Mouse (Mus musculus) liver, postnatal 0 days (tissue): ENCODE measurements around the gene Camk2n1. TPM values are rescaled to one million over a fixed set of nuclear protein-coding genes. Genes with fewer than 3 reads are reported as not detected.
A peak's percentile ranks its signal among the peaks of the same experiment; 100 is the strongest.

Source experiments
- ATAC-seq: fragments of 200-750 bp; cut with Nextera tagmentation; 2 replicates; pipeline ENCODE4 v1.8.0; 2017; ENCODE audit warnings: mild to moderate bottlenecking, moderate library complexity
- DNase-seq: peaks from one replicate; pipeline ENCODE4 v3.0.0-alpha.2; 2016
- H3K27ac ChIP-seq: fragments of 300-500 bp; sonication (generic); 2 replicates; pipeline ENCODE4 v1.5.1; 2014; ENCODE audit warnings: antibody characterized with exemption, moderate library complexity, mild to moderate bottlenecking, low read depth
- H3K27me3 ChIP-seq: fragments of 300-500 bp; sonication (generic); 2 replicates; pipeline ENCODE4 v1.6.1; 2014; ENCODE audit warnings: low read length, control low read depth, mixed read lengths; ENCODE audit not compliant: insufficient read depth
- H3K36me3 ChIP-seq: fragments of 300-500 bp; sonication (generic); replicated peaks from 2 replicates; pipeline ENCODE4 v1.6.1; 2014; ENCODE audit warnings: mild to moderate bottlenecking, control low read depth, low read length, moderate library complexity, mixed read lengths; ENCODE audit not compliant: insufficient read depth
- H3K4me1 ChIP-seq: fragments of 300-500 bp; sonication (generic); 2 replicates; pipeline ENCODE4 v1.6.1; 2014; ENCODE audit warnings: antibody characterized with exemption, mild to moderate bottlenecking, control low read depth; ENCODE audit not compliant: insufficient read depth
- H3K4me2 ChIP-seq: fragments of 300-500 bp; sonication (generic); 2 replicates; pipeline ENCODE4 v1.6.1; 2014; ENCODE audit warnings: low read depth, mild to moderate bottlenecking, low read length, moderate library complexity, mixed read lengths
- H3K4me3 ChIP-seq: fragments of 300-500 bp; sonication (generic); 2 replicates; pipeline ENCODE4 v1.5.1; 2014; ENCODE audit warnings: low read depth, low read length
- H3K9ac ChIP-seq: fragments of 300-500 bp; sonication (generic); replicated peaks from 2 replicates; pipeline ENCODE4 v1.6.1; 2014; ENCODE audit warnings: mild to moderate bottlenecking, moderate library complexity
- H3K9me3 ChIP-seq: fragments of 300-500 bp; sonication (generic); 2 replicates; pipeline ENCODE4 v1.6.1; 2016; ENCODE audit warnings: mild to moderate bottlenecking, control low read depth, low read length, mixed read lengths
- CTCF ChIP-seq: sonication (generic); IDR thresholded peaks from 2 replicates; pipeline ENCODE4 v1.5.1; 2016; ENCODE audit warnings: antibody characterized with exemption, low read depth
- EP300 ChIP-seq: IDR thresholded peaks from 2 replicates; pipeline ENCODE4 v1.6.1; 2016; ENCODE audit warnings: antibody characterized with exemption, low read depth, mild to moderate bottlenecking
- WGBS: fragments of 180-500 bp; shearing (Covaris S2); extraction: QIAGEN DNeasy Blood & Tissue Kit; methylation state at CpG from one replicate; pipeline ENCODE4 v1.1.7; 2014; ENCODE audit not compliant: insufficient replicate concordance; 5-methylcytosine and 5-hydroxymethylcytosine counted together
- polyA plus RNA-seq: library from polyadenylated mRNA; unstranded; fragments of >200 nt; fragmentation: Nextera tagmentation; extraction: Ambion mirVana; gene quantifications from 2 replicates; pipeline ENCODE4 v1.2.1, GENCODE M21; 2015

The Camk2n1 gene
- polyA plus RNA-seq, 1 experiment from 2014 or later: 5.5 TPM

GRCm38 (mm10) chr4:138501048-138501447 is 46.9 kb downstream of the Camk2n1 start:
- no peak for TF ChIP-seq EP300
- no peak for TF ChIP-seq CTCF
- Histone ChIP-seq H3K9ac (no peak overlapping the region), H3K4me3 (no peak overlapping the region), H3K4me2 (no peak overlapping the region), H3K4me1 (no peaks in the 10 kb centered on the region), H3K36me3 (no peaks in the 10 kb centered on the region), H3K27ac (no peak overlapping the region), H3K9me3 (no peaks in the 10 kb centered on the region), H3K27me3 (peaks cover 16% of the 10 kb centered on the region; the same call in 1 of the 2 replicates)
- no peak for ATAC-seq
- no peak for DNase-seq
- 57% methylated on average over 5 of the region's 5 CpGs for WGBS

GRCm38 (mm10) chr4:138504632-138505101 is 50.6 kb downstream of the Camk2n1 start:
- no peak overlapping the region for H3K9ac ChIP-seq
- H3K4me1 ChIP-seq: no peaks in the 10 kb centered on the region
- H3K27ac ChIP-seq: no peak overlapping the region
- TF ChIP-seq CTCF: no peak
- TF ChIP-seq EP300: no peak
- H3K4me2 ChIP-seq: no peak overlapping the region
- no peaks in the 10 kb centered on the region for H3K9me3 ChIP-seq
- H3K27me3 ChIP-seq: peaks cover 18% of the 10 kb centered on the region; the same call in 1 of the 2 replicates
- no peaks in the 10 kb centered on the region for H3K36me3 ChIP-seq
- no peak overlapping the region for H3K4me3 ChIP-seq
- DNase-seq (no peak), ATAC-seq (no peak)
- WGBS: 8% methylated on average over 16 of the region's 16 CpGs

- 5% methylated on average over 10 of the region's 10 CpGs for WGBS
- peak; percentile 43 for DNase-seq
These were observed 51.2 kb downstream of the Camk2n1 start for GRCm38 (mm10) chr4:138505171-138505870.

GRCm38 (mm10) chr4:138507903-138508302 is 53.8 kb downstream of the Camk2n1 start:
- Histone ChIP-seq H3K4me3 (no peak overlapping the region), H3K9ac (no peak overlapping the region), H3K27me3 (peaks cover 18% of the 10 kb centered on the region; the same call in 1 of the 2 replicates), H3K27ac (no peak overlapping the region), H3K36me3 (no peaks in the 10 kb centered on the region), H3K4me1 (no peaks in the 10 kb centered on the region), H3K9me3 (no peaks in the 10 kb centered on the region), H3K4me2 (no peak overlapping the region)
- ATAC-seq: no peak
- no peak for DNase-seq
- TF ChIP-seq EP300 (no peak), CTCF (no peak)
- WGBS: 64% methylated on average over 6 of the region's 6 CpGs

More at GRCm38 (mm10) chr4:138505171-138505870, 51.2 kb downstream of the Camk2n1 start:
- Histone ChIP-seq H3K27me3 (peaks cover 18% of the 10 kb centered on the region; the same call in 1 of the 2 replicates), H3K4me2 (no peak overlapping the region), H3K27ac (no peak overlapping the region), H3K9me3 (no peaks in the 10 kb centered on the region), H3K36me3 (no peaks in the 10 kb centered on the region), H3K4me3 (no peak overlapping the region), H3K9ac (no peak overlapping the region), H3K4me1 (no peaks in the 10 kb centered on the region)
- TF ChIP-seq EP300: no peak
- TF ChIP-seq CTCF: peak; percentile 69
- ATAC-seq: no peak

Other genes with a start within 250 kb of the Camk2n1 start
- 35.1 and 43.6 TPM in 2 replicates for gene Hp1bp3, start 238.0 kb upstream of the Camk2n1 start, polyA plus RNA-seq
- gene Sh2d5, start 203.9 kb upstream of the Camk2n1 start, polyA plus RNA-seq: 0.40 and 0.51 TPM in 2 replicates
- gene Kif17, start 203.9 kb upstream of the Camk2n1 start, polyA plus RNA-seq: 0.07 and 0.08 TPM in 2 replicates
- gene Ddost, start 149.6 kb upstream of the Camk2n1 start, polyA plus RNA-seq: 102 and 111 TPM in 2 replicates
- gene Pink1, start 128.0 kb upstream of the Camk2n1 start, polyA plus RNA-seq: 52.5 and 69.5 TPM in 2 replicates
- 17.7 and 24.2 TPM in 2 replicates for gene Cda, start 86.3 kb upstream of the Camk2n1 start, polyA plus RNA-seq
- gene Fam43b, start 57.8 kb upstream of the Camk2n1 start, polyA plus RNA-seq: not detected in 2 replicates
- gene Mul1, start 19.6 kb upstream of the Camk2n1 start, polyA plus RNA-seq: 17.5 and 20.0 TPM in 2 replicates
- gene Vwa5b1, start 181.6 kb downstream of the Camk2n1 start, polyA plus RNA-seq: not detected in 2 replicates